Mouse (Mus musculus): ENCODE measurements at regions not wholly inside any gene's neighbourhood (a gene's known extent, or its start where the extent isn't known, plus 50 kb on each side); places are given as distances from the start of the nearest gene placed in this dataset.

- DNase-seq (ENCODE audit: low read depth, low spot score), result no peak
These were observed 51.8 kb upstream of the Gpr12 start for GRCm38 (mm10) chr5:146636859-146637258.

All from R1 (cell line).